Comparison of ENCODE assay signal across 21 mouse cellular contexts in genomic region chr2:172269907-172270306, GRCm38 (mm10). TPM values are rescaled to one million over a fixed set of nuclear protein-coding genes. Genes with fewer than 3 reads are reported as not detected.
DNase-seq lines count a peak whose midpoint lies in the region; ATAC-seq lines count a peak whose summit lies in the region.
"Had no signal": no experiment of that assay in that cellular context is flagged by ENCODE, and none has a peak within 500 bp of the region (broad histone marks: within the 10 kb centered on the region; RNA-seq: fewer than 3 reads in every experiment).

No protein-coding gene starts in this region.

- no peak for ATAC-seq in midbrain, embryonic 11.5 days (ENCODE audit: low FRiP score)
- peak; percentile 51 for ATAC-seq in forebrain, embryonic 14.5 days
- no peak for ATAC-seq in limb, embryonic 15.5 days (ENCODE audit: insufficient number of reproducible peaks, low FRiP score, low TSS enrichment, low read depth)
- ATAC-seq in neural tube, embryonic 14.5 days (ENCODE audit: low read depth): peak; percentile 76; the same call in 1 of the 2 replicates
- ATAC-seq: intestine, embryonic 15.5 days had no signal

- no peak for DNase-seq in midbrain, embryonic 10.5 days (ENCODE audit: low spot score)
- no peak for DNase-seq in midbrain, embryonic 11.5 days (ENCODE audit: low spot score, missing footprints)
- peak; percentile 53 for DNase-seq in forebrain, embryonic 14.5 days (ENCODE audit: low spot score)
- DNase-seq in kidney, adult 9 months: no peak
- no peak for DNase-seq in layer of hippocampus, adult 9-11 months
- no peak for DNase-seq in heart, embryonic 10.5 days (ENCODE audit: low spot score)
- DNase-seq: adrenal gland, postnatal 25 days; cerebellum, adult 9-11 months; embryo, embryonic 11 days; gastrocnemius, adult 2 months; heart, adult 11 months; kidney, postnatal 10 days; lung, postnatal 10 days; thymus, postnatal 25 days had no signal

- H3K27me3 ChIP-seq in midbrain, embryonic 10.5 days (ENCODE audit: low read depth, poor library complexity, severe bottlenecking): no peaks in the 10 kb centered on the region
- H3K27me3 ChIP-seq in midbrain, embryonic 11.5 days (ENCODE audit: control insufficient read depth, insufficient read depth, low read length): no peaks in the 10 kb centered on the region
- H3K27me3 ChIP-seq in forebrain, embryonic 14.5 days (replicated peaks; ENCODE audit: control insufficient read depth, insufficient read depth, low read length): no peaks in the 10 kb centered on the region
- H3K27me3 ChIP-seq in limb, embryonic 15.5 days: no peaks in the 10 kb centered on the region
- no peaks in the 10 kb centered on the region for H3K27me3 ChIP-seq in neural tube, embryonic 14.5 days (ENCODE audit: control insufficient read depth, insufficient read depth, low read length)
- H3K27me3 ChIP-seq in heart, embryonic 10.5 days (ENCODE audit: insufficient read depth, poor library complexity, severe bottlenecking): no peaks in the 10 kb centered on the region; the same call in 1 of the 2 replicates
- H3K27me3 ChIP-seq: intestine, embryonic 15.5 days had no signal

- H3K36me3 ChIP-seq in midbrain, embryonic 10.5 days: no peaks in the 10 kb centered on the region
- no peaks in the 10 kb centered on the region for H3K36me3 ChIP-seq in midbrain, embryonic 11.5 days (ENCODE audit: control insufficient read depth, insufficient read depth, low read length)
- H3K36me3 ChIP-seq in forebrain, embryonic 14.5 days (ENCODE audit: control insufficient read depth, insufficient read depth, low read length): no peaks in the 10 kb centered on the region
- no peaks in the 10 kb centered on the region for H3K36me3 ChIP-seq in limb, embryonic 15.5 days
- H3K36me3 ChIP-seq in neural tube, embryonic 14.5 days (ENCODE audit: control insufficient read depth, insufficient read depth, low read length): no peaks in the 10 kb centered on the region
- no peaks in the 10 kb centered on the region for H3K36me3 ChIP-seq in heart, embryonic 10.5 days
- H3K36me3 ChIP-seq: G1E; intestine, embryonic 15.5 days; liver, embryonic 15.5 days had no signal

- 0 out of 2 replicates have a peak overlapping the region, but pooled peaks have one; percentile 46 for H3K27ac ChIP-seq in midbrain, embryonic 10.5 days (replicated peaks)
- H3K27ac ChIP-seq in midbrain, embryonic 11.5 days (ENCODE audit: low read depth, low read length): no peak overlapping the region
- H3K27ac ChIP-seq in forebrain, embryonic 14.5 days (ENCODE audit: low read depth, low read length): peak overlapping the region; percentile 89
- H3K27ac ChIP-seq in limb, embryonic 15.5 days: peak overlapping the region; percentile 67; the same call in 1 of the 2 replicates
- peak overlapping the region; percentile 71 for H3K27ac ChIP-seq in neural tube, embryonic 14.5 days (ENCODE audit: low read depth, low read length)
- H3K27ac ChIP-seq in heart, embryonic 10.5 days: no peak overlapping the region
- H3K27ac ChIP-seq: gastrocnemius, adult 2 months; intestine, embryonic 15.5 days; liver, embryonic 15.5 days had no signal

- H3K9ac ChIP-seq in midbrain, embryonic 11.5 days (ENCODE audit: low read length): no peak overlapping the region
- H3K9ac ChIP-seq in forebrain, embryonic 14.5 days (ENCODE audit: low read length): peak overlapping the region; percentile 6; the same call in 1 of the 2 replicates
- H3K9ac ChIP-seq in limb, embryonic 15.5 days: no peak overlapping the region
- H3K9ac ChIP-seq in neural tube, embryonic 14.5 days (replicated peaks; ENCODE audit: low read depth, low read length): no peak overlapping the region; the same call in 1 of the 2 replicates
- H3K9ac ChIP-seq: intestine, embryonic 15.5 days; liver, embryonic 15.5 days had no signal

- WGBS in midbrain, embryonic 10.5 days: 88% methylated on average over 11 of the region's 11 CpGs
- WGBS in midbrain, embryonic 11.5 days: 87% methylated on average over 11 of the region's 11 CpGs
- WGBS in forebrain, embryonic 14.5 days: 67% methylated on average over 11 of the region's 11 CpGs
- WGBS in limb, embryonic 15.5 days: 75% methylated on average over 11 of the region's 11 CpGs
- WGBS in neural tube, embryonic 14.5 days: 65% methylated on average over 11 of the region's 11 CpGs
- 86% methylated on average over 11 of the region's 11 CpGs for WGBS in heart, embryonic 10.5 days

- no peaks in the 10 kb centered on the region for H3K9me3 ChIP-seq in midbrain, embryonic 10.5 days (replicated peaks)
- no peaks in the 10 kb centered on the region for H3K9me3 ChIP-seq in midbrain, embryonic 11.5 days (ENCODE audit: control insufficient read depth, low read length)
- H3K9me3 ChIP-seq in forebrain, embryonic 14.5 days (replicated peaks; ENCODE audit: control insufficient read depth, low read length): no peaks in the 10 kb centered on the region
- H3K9me3 ChIP-seq in limb, embryonic 15.5 days: no peaks in the 10 kb centered on the region
- H3K9me3 ChIP-seq in neural tube, embryonic 14.5 days (ENCODE audit: control insufficient read depth, low read length): no peaks in the 10 kb centered on the region
- H3K9me3 ChIP-seq in heart, embryonic 10.5 days: no peaks in the 10 kb centered on the region
- H3K9me3 ChIP-seq: intestine, embryonic 15.5 days; liver, embryonic 15.5 days had no signal

- H3K4me1 ChIP-seq in midbrain, embryonic 10.5 days: peaks cover 20% of the 10 kb centered on the region
- peaks cover 2% of the 10 kb centered on the region; the same call in 1 of the 2 replicates for H3K4me1 ChIP-seq in midbrain, embryonic 11.5 days (ENCODE audit: control insufficient read depth, insufficient read depth, low read length)
- peaks cover 19% of the 10 kb centered on the region for H3K4me1 ChIP-seq in forebrain, embryonic 14.5 days (ENCODE audit: control insufficient read depth, insufficient read depth, low read length)
- H3K4me1 ChIP-seq in limb, embryonic 15.5 days: peaks cover 17% of the 10 kb centered on the region
- H3K4me1 ChIP-seq in neural tube, embryonic 14.5 days (ENCODE audit: control insufficient read depth, insufficient read depth, low read length): 0 out of 2 replicates have a peak, but pooled peaks cover 8% of the 10 kb centered on the region
- 0 out of 2 replicates have a peak, but pooled peaks cover 5% of the 10 kb centered on the region for H3K4me1 ChIP-seq in heart, embryonic 10.5 days
- H3K4me1 ChIP-seq: intestine, embryonic 15.5 days; liver, embryonic 15.5 days had no signal

- H3K4me3 ChIP-seq in midbrain, embryonic 10.5 days: no peak overlapping the region
- no peak overlapping the region for H3K4me3 ChIP-seq in midbrain, embryonic 11.5 days (ENCODE audit: low read depth, low read length)
- H3K4me3 ChIP-seq in forebrain, embryonic 14.5 days (ENCODE audit: low read depth, low read length): no peak overlapping the region
- H3K4me3 ChIP-seq in limb, embryonic 15.5 days: no peak overlapping the region
- no peak overlapping the region for H3K4me3 ChIP-seq in neural tube, embryonic 14.5 days (ENCODE audit: low read depth, low read length)
- H3K4me3 ChIP-seq in heart, embryonic 10.5 days: no peak overlapping the region
- H3K4me3 ChIP-seq: gastrocnemius, adult 2 months; intestine, embryonic 15.5 days; liver, embryonic 15.5 days had no signal

- no peak overlapping the region for H3K4me2 ChIP-seq in midbrain, embryonic 11.5 days
- H3K4me2 ChIP-seq in forebrain, embryonic 14.5 days (ENCODE audit: low read length): peak overlapping the region; percentile 6; the same call in 1 of the 2 replicates
- H3K4me2 ChIP-seq in limb, embryonic 15.5 days: no peak overlapping the region
- H3K4me2 ChIP-seq in neural tube, embryonic 14.5 days (ENCODE audit: low read depth, low read length): no peak overlapping the region
- H3K4me2 ChIP-seq: intestine, embryonic 15.5 days; liver, embryonic 15.5 days had no signal

RNA-seq across cellular contexts. Expression of gene Mc3r, which starts 21.6 kb away (rescaled TPM):
- not detected in 2 replicates for polyA plus RNA-seq in midbrain, embryonic 10.5 days (2016; fragmentation: Nextera tagmentation; extraction: Ambion mirVana)
- 0.06 TPM in 1 of 2 replicates, not detected in the other for polyA plus RNA-seq in midbrain, embryonic 11.5 days (2014; fragmentation: Nextera tagmentation; extraction: Ambion mirVana)
- 0.07 and 0.55 TPM in 2 replicates for polyA plus RNA-seq in forebrain, embryonic 14.5 days (2014; fragmentation: Nextera tagmentation; extraction: Ambion mirVana)
- polyA plus RNA-seq in limb, embryonic 15.5 days (2015; fragmentation: Nextera tagmentation; extraction: Ambion mirVana): not detected in 2 replicates
- polyA plus RNA-seq in neural tube, embryonic 14.5 days (2014; fragmentation: Nextera tagmentation; extraction: Ambion mirVana): 0.12 TPM in 1 of 2 replicates, not detected in the other
- not detected in 2 replicates for polyA plus RNA-seq in heart, embryonic 10.5 days (2016; fragmentation: Nextera tagmentation; extraction: Ambion mirVana)
- polyA plus RNA-seq: G1E; heart, embryonic 16.5 days; intestine, embryonic 15.5 days; spleen, adult 2 months had no signal

Comparison
In these comparisons a context has a peak if more than half of its experiments do, and no peak if none do; other contexts are left out.
1. H3K27ac ChIP-seq: peak in midbrain, embryonic 10.5 days (single experiment), forebrain, embryonic 14.5 days (single experiment), limb, embryonic 15.5 days (single experiment) and neural tube, embryonic 14.5 days (single experiment); none in midbrain, embryonic 11.5 days (single experiment) and heart, embryonic 10.5 days (single experiment).
2. ATAC-seq: peak in forebrain, embryonic 14.5 days (single experiment) and neural tube, embryonic 14.5 days (single experiment); none in midbrain, embryonic 11.5 days (single experiment) and limb, embryonic 15.5 days (single experiment).